Mouse (Mus musculus) brain, embryonic 14.5 days (tissue): ENCODE measurements around the gene Rrp12.

Experiments
- CTCF ChIP-seq: fragments of 200-500 bp; IDR thresholded peaks from 2 replicates; pipeline ENCODE4 v1.5.1; 2012; ENCODE audit warnings: inconsistent platforms, mild to moderate bottlenecking, moderate library complexity, borderline replicate concordance; ENCODE audit not compliant: insufficient read depth, insufficient read length; ENCODE audit errors: extremely low read depth
- POLR2A ChIP-seq: fragments of 200-500 bp; IDR thresholded peaks from 2 replicates; pipeline ENCODE4 v1.6.1; 2012; ENCODE audit warnings: mild to moderate bottlenecking, inconsistent platforms, borderline replicate concordance; ENCODE audit not compliant: poor library complexity, insufficient read depth, insufficient read length, severe bottlenecking; ENCODE audit errors: extremely low read depth

DNA sequence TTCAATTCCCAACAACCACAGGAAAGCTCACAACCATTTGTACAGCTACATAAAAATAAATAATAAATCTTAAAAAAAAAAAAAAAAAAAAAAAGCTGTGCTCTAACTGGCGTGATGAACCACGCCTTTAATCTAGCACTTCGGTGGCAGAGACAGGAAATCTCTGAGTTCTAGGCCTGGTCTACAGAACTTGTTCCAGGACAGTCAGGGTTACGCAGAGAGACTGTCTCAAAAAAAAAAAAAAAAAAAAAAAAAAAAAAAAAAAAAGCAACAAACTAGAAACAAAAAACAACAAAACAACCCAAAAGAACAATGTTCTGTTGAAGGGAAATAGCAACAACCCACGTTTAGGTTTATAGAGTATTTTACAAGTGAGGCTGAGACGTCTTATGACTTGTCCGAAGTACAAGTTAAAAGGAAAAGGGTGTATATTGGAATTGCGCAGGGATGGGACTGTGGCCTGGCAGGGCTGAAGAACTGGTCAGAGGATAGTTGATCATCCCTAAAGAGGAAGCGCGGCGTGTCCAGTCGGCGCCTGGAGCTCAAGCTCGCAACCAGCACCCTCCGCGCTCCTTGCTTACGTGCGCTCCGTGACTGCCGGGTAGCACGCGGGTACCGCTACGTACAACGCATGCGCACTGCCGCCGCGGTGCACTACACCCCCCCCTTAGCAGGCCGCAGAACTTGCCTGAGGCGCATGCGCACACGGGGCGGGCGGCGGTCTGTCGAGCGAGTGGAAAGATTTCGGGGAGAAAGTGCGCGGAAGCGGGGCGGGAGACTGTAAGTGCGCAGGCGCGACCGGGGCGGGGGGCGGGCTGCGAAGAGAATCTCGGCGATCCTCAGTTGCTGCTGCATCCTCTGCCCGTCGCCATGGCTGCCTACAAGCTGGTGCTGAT, 15.5 kb upstream of the Rrp12 start, which contains the start of gene Pgam1:
- TF ChIP-seq CTCF = no peak
- TF ChIP-seq POLR2A = peak; percentile 54; the same call in 1 of the 2 replicates
